Mouse (Mus musculus) layer of hippocampus, adult 2 months (tissue): ENCODE data around the gene Mia. TPM values are rescaled to one million over a fixed set of nuclear protein-coding genes. Genes with fewer than 3 reads are reported as not detected.

Experiments
- DNase-seq, 2 experiments: peaks; one replicate each; pipeline ENCODE4 v3.0.0; 2022; ENCODE audit warnings: low spot score in 2 of 2
- H3K27ac ChIP-seq: fragments of 200-600 bp; 2 replicates; pipeline ENCODE4 v1.8.1; 2022
- H3K4me3 ChIP-seq: fragments of 200-600 bp; 2 replicates; pipeline ENCODE4 v1.8.1; 2022; ENCODE audit warnings: mild to moderate bottlenecking
- CTCF ChIP-seq: fragments of 200-600 bp; conservative IDR thresholded peaks from 2 replicates; pipeline ENCODE4 v1.8.1; 2022; ENCODE audit warnings: antibody characterized with exemption, mild to moderate bottlenecking, moderate library complexity
- total RNA-seq, 2 experiments: library from RNA; stranded (reverse); gene quantifications; 2 replicates each; pipeline ENCODE4 v1.2.3; 2021

Mia gene
- total RNA-seq, 2 experiments from 2014 or later = 2.2 to 2.7 TPM

- Histone ChIP-seq H3K4me3 (peak within 1 kb of the TSS; percentile 79), H3K27ac (peak within 1 kb of the TSS; percentile 92)
- peak; percentile 79 for TF ChIP-seq CTCF
- DNase-seq = peak; percentile 99 to 100
These were observed 2.4 kb downstream of the Mia start, which contains the start of gene Rab4b for GRCm38 (mm10) chr7:27178324-27179216. Rab4b (minus strand) TSS chr7:27178896.

- no peak for DNase-seq
- peak overlapping the region; percentile 92 for H3K27ac ChIP-seq
- TF ChIP-seq CTCF = no peak
- H3K4me3 ChIP-seq = peak overlapping the region; percentile 79
These were observed 3.0 kb downstream of the Mia start for GRCm38 (mm10) chr7:27177942-27178323.

DNA sequence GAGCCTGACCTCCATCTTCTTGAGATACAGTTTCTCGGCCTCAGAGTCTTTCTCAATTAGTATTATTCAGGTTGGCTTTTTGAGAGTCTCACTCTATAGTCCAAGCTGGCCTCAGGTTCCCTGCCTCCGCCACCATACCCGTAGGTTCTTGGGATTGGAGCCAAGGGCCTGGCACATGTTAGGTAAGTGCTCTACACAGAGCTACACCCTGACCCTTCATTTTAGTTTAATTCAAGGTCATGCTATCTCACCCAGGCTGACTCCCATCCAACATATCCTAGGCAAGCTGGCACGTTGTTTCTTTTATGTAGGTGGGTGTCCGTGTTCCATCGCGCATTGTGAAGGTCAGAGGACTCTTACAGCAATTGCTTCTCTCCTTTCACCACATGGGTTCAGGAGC is 6.1 kb downstream of the Mia start:
- H3K4me3 ChIP-seq = no peak overlapping the region
- no peak for DNase-seq

GRCm38 (mm10) chr7:27174496-27174895 is 6.5 kb downstream of the Mia start:
- DNase-seq = no peak
- no peak for TF ChIP-seq CTCF
- Histone ChIP-seq H3K4me3 (no peak overlapping the region), H3K27ac (no peak overlapping the region)

More for the DNA sequence above, 6.1 kb downstream of the Mia start:
- no peak overlapping the region for H3K27ac ChIP-seq
- TF ChIP-seq CTCF = no peak

- H3K27ac ChIP-seq = no peak overlapping the region
- H3K4me3 ChIP-seq = no peak overlapping the region
- no peak for TF ChIP-seq CTCF
- no peak for DNase-seq
These were observed 10.0 kb downstream of the Mia start for GRCm38 (mm10) chr7:27170981-27171380.

DNA sequence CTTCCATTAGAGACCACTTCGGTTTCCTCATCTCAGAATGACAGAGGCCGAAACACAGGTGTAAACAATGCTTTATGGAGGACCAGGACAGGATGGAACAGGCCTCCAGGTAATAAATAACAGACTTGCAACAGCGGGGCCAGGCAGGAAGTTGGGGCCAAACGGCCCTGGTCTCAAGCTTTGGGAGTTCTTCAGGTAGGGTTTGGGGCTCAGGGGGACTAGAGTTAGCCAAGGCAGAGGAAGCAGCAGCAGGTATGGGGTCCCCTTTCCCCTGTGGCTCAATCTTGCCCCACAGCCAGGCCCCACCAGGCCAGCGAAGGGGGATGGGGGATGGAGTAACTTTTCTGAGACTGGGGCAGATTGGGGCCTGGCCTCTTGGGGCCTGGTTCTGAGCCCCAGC is 12.6 kb downstream of the Mia start:
- no peak for TF ChIP-seq CTCF
- Histone ChIP-seq H3K4me3 (no peak overlapping the region), H3K27ac (no peak overlapping the region)
- DNase-seq = no peak

- no peak for DNase-seq
- TF ChIP-seq CTCF = no peak
- peak overlapping the region; percentile 99 for H3K27ac ChIP-seq
- peak overlapping the region; percentile 91 for H3K4me3 ChIP-seq
These were observed 13.4 kb downstream of the Mia start for GRCm38 (mm10) chr7:27167475-27168094.

DNA sequence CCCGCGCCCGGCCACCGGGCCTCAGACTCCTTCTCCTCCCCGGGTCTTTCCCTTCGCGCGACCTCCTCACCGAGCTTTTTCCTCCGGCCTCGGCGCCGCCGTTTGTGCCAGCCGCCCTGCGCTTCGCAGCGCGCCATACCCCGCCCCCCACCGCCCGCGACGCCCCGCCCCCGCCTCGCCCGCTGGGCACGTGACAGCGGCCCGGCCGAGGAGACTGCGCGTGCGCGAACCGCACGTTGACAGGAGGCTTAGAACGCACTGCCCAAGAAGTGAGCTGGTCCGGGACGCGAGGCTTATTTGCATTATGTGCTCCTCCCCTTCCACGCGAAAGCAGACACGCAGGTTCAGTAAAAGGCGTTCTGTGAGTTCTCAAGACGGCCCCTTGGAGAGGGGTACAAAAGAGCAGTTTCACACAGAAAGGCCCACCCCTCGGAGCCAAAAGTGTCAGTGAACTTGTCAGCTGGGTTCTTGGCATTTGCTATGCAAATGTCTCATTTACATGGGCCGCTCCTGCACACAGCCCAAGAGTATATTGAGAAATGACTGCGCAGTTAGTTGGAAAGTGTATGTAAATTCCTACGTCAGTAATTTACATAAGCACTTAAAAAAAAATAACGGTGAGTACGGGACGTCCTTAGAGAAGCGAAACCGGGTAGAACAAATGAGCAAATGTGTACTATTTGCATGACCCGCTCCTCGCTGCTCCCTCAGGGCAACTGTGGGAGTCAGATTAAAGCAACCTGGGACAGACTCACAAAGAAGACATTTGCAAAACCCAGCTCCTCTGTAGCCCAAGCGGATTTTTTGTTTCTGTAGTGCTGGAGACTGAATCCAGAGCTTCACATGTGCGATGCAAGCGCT is 14.1 kb downstream of the Mia start, which contains the start of gene Egln2:
Gene Egln2, minus strand, starts transcription at position 189 of the 861 bp plus-strand sequence.
- TF ChIP-seq CTCF = no peak
- peak within 1 kb of the TSS; percentile 91 for H3K4me3 ChIP-seq
- H3K27ac ChIP-seq = peak within 1 kb of the TSS; percentile 99
- DNase-seq = peak; percentile 94 to 95

DNA sequence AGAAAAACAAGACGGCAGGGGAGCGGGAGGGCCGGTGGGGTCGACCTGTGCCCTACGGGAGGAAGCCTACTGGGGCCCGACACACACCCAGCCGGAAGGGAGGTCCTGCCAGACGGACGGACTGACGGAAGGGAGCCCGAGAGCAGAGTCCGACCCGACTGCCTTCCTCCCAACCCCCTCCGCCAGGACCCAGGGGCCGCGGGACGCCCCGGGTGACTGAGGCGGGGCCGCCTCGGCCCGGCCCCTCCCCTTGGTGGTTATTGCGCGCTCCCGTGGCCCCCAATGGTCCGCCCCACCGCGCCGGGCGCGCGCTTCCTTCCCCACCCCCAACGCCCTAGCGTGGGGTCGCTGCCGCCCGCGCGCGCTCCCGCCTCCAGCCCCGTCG is 14.7 kb downstream of the Mia start:
- Histone ChIP-seq H3K4me3 (peak overlapping the region; percentile 91), H3K27ac (peak overlapping the region; percentile 99)
- DNase-seq = peak; percentile 71 to 78
- TF ChIP-seq CTCF = no peak

GRCm38 (mm10) chr7:27165696-27166095 is 15.3 kb downstream of the Mia start:
- no peak for TF ChIP-seq CTCF
- H3K4me3 ChIP-seq = peak overlapping the region; percentile 91
- no peak for DNase-seq
- H3K27ac ChIP-seq = peak overlapping the region; percentile 99

DNA sequence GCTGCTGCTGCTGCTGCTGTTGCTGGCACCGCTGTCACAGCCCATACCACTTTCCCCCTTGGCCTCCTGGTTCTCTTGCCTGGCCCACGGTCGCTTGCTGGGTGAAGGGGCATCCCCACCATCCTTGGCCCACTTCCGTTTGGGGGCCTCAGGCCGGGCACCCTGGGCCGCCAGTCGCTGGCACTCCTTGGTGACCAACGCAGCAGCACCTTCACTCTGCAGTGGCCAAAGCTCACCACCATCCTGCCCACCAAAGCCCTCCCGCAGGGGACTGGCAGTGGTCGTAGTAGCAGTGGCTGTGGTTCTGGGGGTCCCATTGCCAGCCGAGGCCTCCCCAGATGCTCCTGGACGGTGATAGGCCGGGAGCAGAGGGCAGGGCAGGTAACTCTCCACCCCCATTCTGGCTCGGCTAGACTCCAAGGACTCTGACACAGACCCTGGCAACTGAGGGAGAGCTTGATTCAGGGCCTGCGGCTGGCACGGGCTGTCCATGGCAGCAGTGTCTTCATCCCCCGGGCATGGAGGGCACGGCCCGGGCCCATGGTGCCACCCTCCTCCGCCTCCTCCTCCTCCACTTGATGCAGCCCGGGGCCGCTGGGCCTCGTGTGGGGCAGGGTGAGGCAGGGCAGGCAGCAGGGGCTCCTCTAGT is 15.8 kb downstream of the Mia start:
- Histone ChIP-seq H3K4me3 (peak overlapping the region; percentile 91), H3K27ac (peak overlapping the region; percentile 99)
- no peak for DNase-seq
- TF ChIP-seq CTCF = no peak
